Comparison of ENCODE assay signal across 8 mouse cellular contexts in the genomic region with DNA sequence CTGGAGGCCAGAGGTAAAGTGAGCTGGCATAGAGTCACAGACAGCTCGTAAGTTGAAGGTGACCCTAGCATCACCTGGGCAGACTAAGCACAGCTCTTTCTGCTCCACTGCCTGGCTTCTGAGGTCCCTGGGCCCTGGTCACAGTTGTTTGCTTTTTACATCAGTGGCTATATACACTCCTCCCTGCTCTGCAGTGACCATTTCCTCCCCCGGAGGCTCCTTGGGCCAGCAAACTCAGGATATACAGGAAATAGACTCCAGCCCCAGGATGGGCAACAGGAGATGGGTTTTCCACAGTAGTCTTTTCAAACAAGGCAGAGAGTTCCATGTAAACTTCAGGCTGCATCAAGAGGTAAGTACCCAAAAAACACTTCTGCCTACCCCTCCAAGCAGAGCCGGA.
DNase-seq lines count a peak whose midpoint lies in the region; ATAC-seq lines count a peak whose summit lies in the region.

No protein-coding gene starts in this region.

- H3K9me3 ChIP-seq in forebrain, embryonic 10.5 days, result no peaks in the 10 kb centered on the region
- no peaks in the 10 kb centered on the region for H3K9me3 ChIP-seq in forebrain, embryonic 16.5 days (ENCODE audit: control insufficient read depth, low read length)
- H3K9me3 ChIP-seq in embryonic facial prominence, embryonic 14.5 days (ENCODE audit: control insufficient read depth, low read length), result no peaks in the 10 kb centered on the region
- H3K9me3 ChIP-seq in lung, embryonic 15.5 days, result no peaks in the 10 kb centered on the region

- no peak overlapping the region for H3K4me2 ChIP-seq in forebrain, embryonic 16.5 days (ENCODE audit: low read length)
- H3K4me2 ChIP-seq in embryonic facial prominence, embryonic 14.5 days (ENCODE audit: low read depth, low read length), result no peak overlapping the region
- 0 out of 2 replicates have a peak overlapping the region, but pooled peaks have one; percentile 3 for H3K4me2 ChIP-seq in lung, embryonic 15.5 days

- no peaks in the 10 kb centered on the region for H3K36me3 ChIP-seq in forebrain, embryonic 10.5 days (replicated peaks)
- H3K36me3 ChIP-seq in forebrain, embryonic 16.5 days (ENCODE audit: control insufficient read depth, insufficient read depth), result no peaks in the 10 kb centered on the region
- 0 out of 2 replicates have a peak, but pooled peaks cover 3% of the 10 kb centered on the region for H3K36me3 ChIP-seq in embryonic facial prominence, embryonic 14.5 days (ENCODE audit: control insufficient read depth, insufficient read depth, low read length)
- no peaks in the 10 kb centered on the region for H3K36me3 ChIP-seq in lung, embryonic 15.5 days

- peak overlapping the region; percentile 32; the same call in 1 of the 2 replicates for H3K27ac ChIP-seq in forebrain, embryonic 10.5 days
- H3K27ac ChIP-seq in forebrain, embryonic 16.5 days (ENCODE audit: low read length), result no peak overlapping the region
- peak overlapping the region; percentile 48; the same call in 1 of the 2 replicates for H3K27ac ChIP-seq in embryonic facial prominence, embryonic 14.5 days (replicated peaks; ENCODE audit: low read depth, low read length)
- H3K27ac ChIP-seq in lung, embryonic 15.5 days, result peak overlapping the region; percentile 88

- 79% methylated on average over 3 of the region's 3 CpGs for WGBS in forebrain, embryonic 10.5 days
- 91% methylated on average over 3 of the region's 3 CpGs for WGBS in forebrain, embryonic 16.5 days
- 56% methylated on average over 3 of the region's 3 CpGs for WGBS in embryonic facial prominence, embryonic 14.5 days
- WGBS in lung, embryonic 15.5 days, result 58% methylated on average over 3 of the region's 3 CpGs

- ATAC-seq in forebrain, embryonic 16.5 days, result no peak
- no peak for ATAC-seq in embryonic facial prominence, embryonic 14.5 days (ENCODE audit: low read depth)
- no peak for ATAC-seq in lung, embryonic 15.5 days (ENCODE audit: borderline replicate concordance, extremely low read depth, low FRiP score, low TSS enrichment)
- no peak for ATAC-seq in frontal cortex, adult (ENCODE audit: low TSS enrichment)

- no peaks in the 10 kb centered on the region for H3K27me3 ChIP-seq in forebrain, embryonic 10.5 days (ENCODE audit: poor library complexity, severe bottlenecking)
- H3K27me3 ChIP-seq in forebrain, embryonic 16.5 days (replicated peaks; ENCODE audit: control insufficient read depth, insufficient read depth, low read length), result no peaks in the 10 kb centered on the region
- no peaks in the 10 kb centered on the region for H3K27me3 ChIP-seq in embryonic facial prominence, embryonic 14.5 days (replicated peaks; ENCODE audit: control insufficient read depth, insufficient read depth, low read length)
- no peaks in the 10 kb centered on the region for H3K27me3 ChIP-seq in lung, embryonic 15.5 days

- H3K4me3 ChIP-seq in forebrain, embryonic 10.5 days, result no peak overlapping the region
- no peak overlapping the region for H3K4me3 ChIP-seq in forebrain, embryonic 16.5 days (replicated peaks; ENCODE audit: low read length)
- H3K4me3 ChIP-seq in embryonic facial prominence, embryonic 14.5 days (ENCODE audit: low read depth, low read length), result no peak overlapping the region
- H3K4me3 ChIP-seq in lung, embryonic 15.5 days, result no peak overlapping the region

- H3K4me1 ChIP-seq in forebrain, embryonic 10.5 days, result peaks cover 27% of the 10 kb centered on the region; the same call in 1 of the 2 replicates
- no peaks in the 10 kb centered on the region for H3K4me1 ChIP-seq in forebrain, embryonic 16.5 days (replicated peaks; ENCODE audit: control insufficient read depth, insufficient read depth, low read length)
- peaks cover 9% of the 10 kb centered on the region; the same call in 1 of the 2 replicates for H3K4me1 ChIP-seq in embryonic facial prominence, embryonic 14.5 days (ENCODE audit: control insufficient read depth, insufficient read depth, low read length)
- peaks cover 19% of the 10 kb centered on the region for H3K4me1 ChIP-seq in lung, embryonic 15.5 days

- DNase-seq in forebrain, embryonic 10.5 days (ENCODE audit: extremely low spot score, low spot score), result no peak
- no peak for DNase-seq in embryonic facial prominence, embryonic 14.5 days (ENCODE audit: low spot score)
- peak; percentile 28 for DNase-seq in kidney, adult 9 months
- no peak for DNase-seq in thymus, postnatal 0 days (ENCODE audit: low spot score)
- DNase-seq in embryo, embryonic 11 days, result no peak

- H3K9ac ChIP-seq in forebrain, embryonic 16.5 days (replicated peaks; ENCODE audit: low read depth, low read length), result no peak overlapping the region
- H3K9ac ChIP-seq in embryonic facial prominence, embryonic 14.5 days (ENCODE audit: low read depth, low read length), result no peak overlapping the region
- no peak overlapping the region for H3K9ac ChIP-seq in lung, embryonic 15.5 days
